Mouse (Mus musculus) neural tube, embryonic 11.5 days (tissue): Measurements from ENCODE around the gene Sema3b. TPM values are rescaled to one million over a fixed set of nuclear protein-coding genes. Genes with fewer than 3 reads are reported as not detected.

Experiments
- ATAC-seq: fragments of 200-750 bp; cut with Nextera tagmentation; 2 replicates; pipeline ENCODE4 v1.8.0; 2017; ENCODE audit warnings: moderate number of reproducible peaks, mild to moderate bottlenecking, moderate TSS enrichment, moderate library complexity; ENCODE audit not compliant: insufficient read depth, low FRiP score, low TSS enrichment
- DNase-seq: peaks from one replicate; pipeline ENCODE4 v3.0.0-alpha.2; 2015; ENCODE audit warnings: low spot score
- H3K27ac ChIP-seq: fragments of 300-500 bp; sonication (generic); 2 replicates; pipeline ENCODE4 v1.5.1; 2014; ENCODE audit warnings: low read depth, mild to moderate bottlenecking, low read length
- H3K27me3 ChIP-seq: fragments of 300-500 bp; sonication (generic); 2 replicates; pipeline ENCODE4 v1.6.1; 2014; ENCODE audit warnings: mild to moderate bottlenecking, low read length, mixed read lengths; ENCODE audit not compliant: control insufficient read depth, insufficient read depth
- H3K36me3 ChIP-seq: fragments of 300-500 bp; sonication (generic); 2 replicates; pipeline ENCODE4 v1.6.1; 2014; ENCODE audit warnings: mild to moderate bottlenecking, low read length, moderate library complexity, mixed read lengths; ENCODE audit not compliant: control insufficient read depth, insufficient read depth
- H3K4me1 ChIP-seq: fragments of 300-500 bp; sonication (generic); 2 replicates; pipeline ENCODE4 v1.6.1; 2014; ENCODE audit warnings: low read length, mixed read lengths; ENCODE audit not compliant: control insufficient read depth, insufficient read depth
- H3K4me2 ChIP-seq: fragments of 300-500 bp; sonication (generic); 2 replicates; pipeline ENCODE4 v1.6.1; 2014; ENCODE audit warnings: low read depth, mild to moderate bottlenecking, moderate library complexity
- H3K4me3 ChIP-seq: fragments of 300-500 bp; sonication (generic); 2 replicates; pipeline ENCODE4 v1.5.1; 2014; ENCODE audit warnings: low read depth, low read length
- H3K9ac ChIP-seq: fragments of 300-500 bp; sonication (generic); 2 replicates; pipeline ENCODE4 v1.6.1; 2014; ENCODE audit warnings: mild to moderate bottlenecking, low read length
- H3K9me3 ChIP-seq: fragments of 300-500 bp; sonication (generic); 2 replicates; pipeline ENCODE4 v1.6.1; 2016; ENCODE audit warnings: low read length; ENCODE audit not compliant: control insufficient read depth
- WGBS: fragments of 180-500 bp; shearing (Covaris S2); extraction: QIAGEN DNeasy Blood & Tissue Kit; methylation state at CpG from one replicate; pipeline ENCODE4 v1.1.7; 2014; 5-methylcytosine and 5-hydroxymethylcytosine counted together
- polyA plus RNA-seq: library from polyadenylated mRNA; unstranded; fragments of >200 nt; fragmentation: Nextera tagmentation; extraction: Ambion mirVana; gene quantifications from 2 replicates; pipeline ENCODE4 v1.2.1, GENCODE M21; 2014

The Sema3b gene
- polyA plus RNA-seq, 1 experiment from 2014 or later, result 2.6 TPM

DNA sequence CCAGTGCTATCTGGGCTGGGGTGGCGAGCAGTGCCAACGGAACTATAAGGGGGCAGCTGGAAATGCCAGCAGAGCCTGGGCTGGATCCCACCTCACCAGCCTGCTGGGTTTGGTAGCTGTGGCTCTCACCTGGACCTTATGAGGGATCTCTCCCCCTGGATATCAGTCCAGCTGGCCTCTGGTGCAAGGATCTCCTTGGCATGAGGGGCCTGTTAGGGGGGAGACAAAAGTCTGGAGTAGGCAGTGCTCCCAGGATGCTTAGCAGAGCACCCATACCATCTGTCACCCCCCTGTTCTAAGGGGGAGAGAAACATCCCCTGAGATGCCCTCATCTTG is 36.7 kb downstream of the Sema3b start:
- H3K4me3 ChIP-seq, result no peak overlapping the region
- H3K4me1 ChIP-seq, result peaks cover 26% of the 10 kb centered on the region
- no peaks in the 10 kb centered on the region for H3K9me3 ChIP-seq
- no peak overlapping the region for H3K9ac ChIP-seq
- no peak overlapping the region for H3K27ac ChIP-seq
- DNase-seq, result no peak
- ATAC-seq, result no peak
- H3K27me3 ChIP-seq, result no peaks in the 10 kb centered on the region
- no peak overlapping the region for H3K4me2 ChIP-seq
- peaks cover 16% of the 10 kb centered on the region for H3K36me3 ChIP-seq
- WGBS, result 96% methylated on average over 2 of the region's 2 CpGs

- no peak overlapping the region for H3K4me3 ChIP-seq
- no peak for DNase-seq
- peaks cover 25% of the 10 kb centered on the region for H3K4me1 ChIP-seq
- H3K9ac ChIP-seq, result no peak overlapping the region
- no peaks in the 10 kb centered on the region for H3K27me3 ChIP-seq
- 95% methylated on average over 22 of the region's 22 CpGs for WGBS
- H3K4me2 ChIP-seq, result no peak overlapping the region
- H3K27ac ChIP-seq, result no peak overlapping the region
- ATAC-seq, result no peak
- no peaks in the 10 kb centered on the region for H3K9me3 ChIP-seq
- H3K36me3 ChIP-seq, result peaks cover 16% of the 10 kb centered on the region
Measured at GRCm38 (mm10) chr9:107571534-107572326, 37.3 kb downstream of the Sema3b start.

GRCm38 (mm10) chr9:107570845-107571244 is 38.2 kb downstream of the Sema3b start:
- Histone ChIP-seq H3K9me3 (no peaks in the 10 kb centered on the region), H3K27ac (no peak overlapping the region), H3K27me3 (no peaks in the 10 kb centered on the region), H3K4me1 (peaks cover 25% of the 10 kb centered on the region), H3K4me3 (peak overlapping the region; percentile 76; the same call in 1 of the 2 replicates), H3K9ac (no peak overlapping the region), H3K4me2 (peak overlapping the region; percentile 74), H3K36me3 (peaks cover 16% of the 10 kb centered on the region)
- no peak for DNase-seq
- no peak for ATAC-seq
- WGBS, result 96% methylated on average over 21 of the region's 21 CpGs

DNA sequence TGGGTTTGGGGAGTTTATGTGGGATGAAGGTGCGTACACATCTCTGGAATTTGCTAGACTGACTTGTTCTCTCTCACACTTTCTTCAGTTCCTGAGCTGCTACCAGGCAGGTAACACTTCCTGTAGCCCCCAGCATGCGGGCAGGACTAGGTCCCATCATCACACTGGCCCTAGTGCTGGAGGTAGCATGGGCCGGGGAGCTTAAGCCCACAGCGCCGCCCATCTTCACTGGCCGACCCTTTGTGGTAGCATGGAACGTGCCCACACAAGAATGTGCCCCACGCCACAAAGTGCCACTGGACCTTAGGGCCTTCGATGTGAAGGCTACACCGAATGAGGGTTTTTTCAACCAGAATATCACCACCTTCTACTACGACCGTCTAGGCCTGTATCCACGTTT is 39.0 kb downstream of the Sema3b start:
- no peak overlapping the region for H3K27ac ChIP-seq
- H3K4me3 ChIP-seq, result peak overlapping the region; percentile 76
- H3K4me2 ChIP-seq, result peak overlapping the region; percentile 74
- H3K27me3 ChIP-seq, result no peaks in the 10 kb centered on the region
- WGBS, result 61% methylated on average over 13 of the region's 13 CpGs
- H3K36me3 ChIP-seq, result peaks cover 16% of the 10 kb centered on the region
- ATAC-seq, result no peak
- H3K9me3 ChIP-seq, result no peaks in the 10 kb centered on the region
- peak overlapping the region; percentile 79 for H3K9ac ChIP-seq
- no peak for DNase-seq
- peaks cover 25% of the 10 kb centered on the region for H3K4me1 ChIP-seq

GRCm38 (mm10) chr9:107569270-107569669 is 39.8 kb downstream of the Sema3b start:
- Histone ChIP-seq H3K9me3 (no peaks in the 10 kb centered on the region), H3K27me3 (no peaks in the 10 kb centered on the region), H3K9ac (peak overlapping the region; percentile 79), H3K4me1 (peaks cover 25% of the 10 kb centered on the region), H3K27ac (peak overlapping the region; percentile 54), H3K36me3 (peaks cover 16% of the 10 kb centered on the region), H3K4me3 (peak overlapping the region; percentile 76), H3K4me2 (peak overlapping the region; percentile 74)
- peak; percentile 39 for ATAC-seq
- no peak for DNase-seq
- WGBS, result 0% methylated on average over 22 of the region's 23 CpGs

DNA sequence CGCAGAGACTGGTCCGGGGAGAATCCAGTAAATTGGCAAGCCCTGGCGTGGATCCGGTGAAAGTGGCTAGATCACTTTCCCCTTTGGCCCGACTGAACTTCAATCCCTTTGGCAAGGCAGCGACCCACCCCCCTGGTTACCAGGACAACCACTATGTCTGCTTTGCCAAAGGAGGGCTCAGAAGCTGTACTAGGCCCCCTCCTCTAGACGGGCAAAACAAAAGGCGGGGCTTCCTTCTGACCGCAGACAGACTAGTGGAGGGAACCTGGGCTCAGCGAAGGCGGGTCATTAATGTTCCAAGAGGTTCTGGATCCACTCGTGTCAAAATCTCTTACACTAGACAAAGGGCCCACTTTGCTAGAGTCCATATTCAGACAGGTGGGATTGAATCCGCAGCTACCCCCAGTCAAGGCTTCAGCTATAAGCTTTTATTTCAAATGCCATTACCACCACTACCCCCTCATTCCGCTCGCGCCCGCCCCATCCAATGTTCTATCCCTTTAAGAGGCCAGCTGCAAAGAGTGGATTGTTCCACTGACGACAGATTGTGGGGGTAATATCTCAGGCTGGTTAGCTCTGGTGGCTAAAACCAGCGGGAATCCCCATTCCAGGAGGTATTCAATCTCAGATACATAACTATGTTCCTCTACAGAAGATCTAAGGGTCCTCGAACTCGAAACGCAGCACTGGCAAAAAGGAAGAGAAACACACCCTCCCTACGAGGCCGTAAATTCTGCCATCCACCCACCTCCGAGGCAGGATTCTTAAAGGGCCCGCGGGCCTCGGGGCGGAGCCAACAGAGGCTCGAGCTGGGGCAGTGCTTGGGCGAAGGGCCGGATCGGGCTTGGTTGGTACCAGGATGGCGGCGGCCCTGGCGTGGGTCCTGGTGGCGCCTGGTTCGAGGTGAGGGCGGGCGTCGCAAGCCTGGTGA is 40.4 kb downstream of the Sema3b start:
- ATAC-seq, result peak; percentile 83
- peaks cover 16% of the 10 kb centered on the region for H3K36me3 ChIP-seq
- peak overlapping the region; percentile 54 for H3K27ac ChIP-seq
- DNase-seq, result peak; percentile 93
- no peaks in the 10 kb centered on the region for H3K9me3 ChIP-seq
- peak overlapping the region; percentile 76 for H3K4me3 ChIP-seq
- under 1% methylated on average over 41 of the region's 41 CpGs for WGBS
- no peaks in the 10 kb centered on the region for H3K27me3 ChIP-seq
- H3K4me1 ChIP-seq, result peaks cover 31% of the 10 kb centered on the region
- peak overlapping the region; percentile 79 for H3K9ac ChIP-seq
- H3K4me2 ChIP-seq, result peak overlapping the region; percentile 74

- Histone ChIP-seq H3K4me1 (peaks cover 31% of the 10 kb centered on the region), H3K9ac (peak within 1 kb of the TSS; percentile 79), H3K4me2 (peak within 1 kb of the TSS; percentile 74), H3K27ac (peak within 1 kb of the TSS; percentile 54), H3K27me3 (no peaks in the 10 kb centered on the region), H3K36me3 (peaks cover 13% of the 10 kb centered on the region; the same call in 1 of the 2 replicates), H3K9me3 (no peaks in the 10 kb centered on the region), H3K4me3 (peak within 1 kb of the TSS; percentile 76)
- ATAC-seq (no peak), DNase-seq (no peak)
- WGBS, result 7% methylated on average over 18 of the region's 18 CpGs
Measured at GRCm38 (mm10) chr9:107567702-107568319, 41.2 kb downstream of the Sema3b start, which contains the start of gene Hyal2. TSS of gene Hyal2 (plus strand) at chr9:107567945.

DNA sequence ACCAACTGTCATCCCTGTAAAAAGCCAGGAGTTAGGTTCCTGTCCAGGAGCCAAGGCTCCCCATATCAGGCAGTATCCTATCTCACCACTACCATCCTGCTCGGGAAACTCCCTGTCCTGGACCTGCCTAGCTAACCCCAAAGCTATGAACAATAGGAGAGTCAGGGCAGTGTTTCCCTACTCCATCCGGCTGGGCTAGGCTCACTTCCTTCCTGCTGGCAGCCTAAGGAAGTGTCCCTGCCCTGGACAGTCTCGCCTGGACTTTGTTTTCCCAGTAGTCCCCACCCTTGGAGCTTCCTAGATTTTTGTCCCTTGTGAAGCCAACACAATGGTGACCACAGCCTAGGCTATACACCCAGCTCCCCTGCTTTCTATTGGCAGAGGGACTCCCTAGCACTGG is 42.2 kb downstream of the Sema3b start:
- no peaks in the 10 kb centered on the region for H3K9me3 ChIP-seq
- no peak for ATAC-seq
- no peak for DNase-seq
- H3K9ac ChIP-seq, result no peak overlapping the region
- no peak overlapping the region for H3K4me2 ChIP-seq
- no peak overlapping the region for H3K27ac ChIP-seq
- H3K27me3 ChIP-seq, result no peaks in the 10 kb centered on the region
- H3K4me1 ChIP-seq, result peaks cover 31% of the 10 kb centered on the region
- peaks cover 6% of the 10 kb centered on the region; the same call in 1 of the 2 replicates for H3K36me3 ChIP-seq
- no peak overlapping the region for H3K4me3 ChIP-seq
- 82% methylated on average over 3 of the region's 3 CpGs for WGBS
